Mouse (Mus musculus): ENCODE data around the gene Tmem69. TPM values are rescaled to one million over a fixed set of nuclear protein-coding genes. Genes with fewer than 3 reads are reported as not detected.

The Tmem69 gene
- polyA plus RNA-seq, 1 experiment from 2014 or later: 27.5 TPM

- no peak for ATAC-seq
- Histone ChIP-seq H3K27ac (ENCODE audit: low read length) (no peak overlapping the region), H3K4me3 (ENCODE audit: low read length) (no peak overlapping the region), H3K4me2 (ENCODE audit: low read depth, low read length) (no peak overlapping the region), H3K27me3 (replicated peaks; ENCODE audit: control insufficient read depth, insufficient read depth, low read length) (no peaks in the 10 kb centered on the region), H3K4me1 (ENCODE audit: control insufficient read depth, insufficient read depth, low read length) (no peaks in the 10 kb centered on the region), H3K9me3 (ENCODE audit: control insufficient read depth, low read length) (no peaks in the 10 kb centered on the region), H3K9ac (ENCODE audit: low read depth, low read length) (no peak overlapping the region), H3K36me3 (ENCODE audit: control insufficient read depth, insufficient read depth, low read length) (no peaks in the 10 kb centered on the region)
- 82% methylated on average over 3 of the region's 3 CpGs for WGBS
These were observed 2.7 kb downstream of the Tmem69 start for GRCm38 (mm10) chr4:116553035-116553434.

- WGBS: 87% methylated on average over 1 of the region's 1 CpGs
- Histone ChIP-seq H3K4me1 (ENCODE audit: control insufficient read depth, insufficient read depth, low read length) (no peaks in the 10 kb centered on the region), H3K4me3 (ENCODE audit: low read length) (no peak overlapping the region), H3K9ac (ENCODE audit: low read depth, low read length) (no peak overlapping the region), H3K27ac (ENCODE audit: low read length) (no peak overlapping the region), H3K4me2 (ENCODE audit: low read depth, low read length) (no peak overlapping the region), H3K36me3 (ENCODE audit: control insufficient read depth, insufficient read depth, low read length) (no peaks in the 10 kb centered on the region), H3K9me3 (ENCODE audit: control insufficient read depth, low read length) (no peaks in the 10 kb centered on the region), H3K27me3 (replicated peaks; ENCODE audit: control insufficient read depth, insufficient read depth, low read length) (no peaks in the 10 kb centered on the region)
- no peak for ATAC-seq
These were observed 5.3 kb downstream of the Tmem69 start for GRCm38 (mm10) chr4:116550432-116550831.

DNA sequence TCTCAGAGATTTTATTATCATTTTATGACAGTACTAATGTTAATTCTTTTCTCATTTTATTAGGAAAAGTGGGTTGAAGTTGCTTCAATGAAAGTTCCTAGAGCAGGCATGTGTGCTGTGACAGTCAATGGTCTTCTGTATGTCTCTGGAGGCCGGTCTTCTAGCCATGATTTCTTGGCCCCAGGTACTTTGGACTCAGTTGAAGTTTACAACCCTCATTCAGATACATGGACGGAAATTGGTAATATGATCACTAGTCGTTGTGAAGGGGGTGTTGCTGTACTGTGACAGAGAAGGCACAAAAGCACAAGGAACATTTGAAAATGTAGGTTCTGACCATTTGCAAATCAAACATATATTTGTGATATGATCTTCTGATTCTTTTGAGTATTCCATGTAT, 18.0 kb downstream of the Tmem69 start:
- H3K27me3 ChIP-seq (replicated peaks; ENCODE audit: control insufficient read depth, insufficient read depth, low read length): no peaks in the 10 kb centered on the region
- no peak overlapping the region for H3K4me2 ChIP-seq (ENCODE audit: low read depth, low read length)
- 61% methylated on average over 3 of the region's 3 CpGs for WGBS
- no peaks in the 10 kb centered on the region for H3K9me3 ChIP-seq (ENCODE audit: control insufficient read depth, low read length)
- no peak overlapping the region for H3K4me3 ChIP-seq (ENCODE audit: low read length)
- no peaks in the 10 kb centered on the region for H3K4me1 ChIP-seq (ENCODE audit: control insufficient read depth, insufficient read depth, low read length)
- H3K36me3 ChIP-seq (ENCODE audit: control insufficient read depth, insufficient read depth, low read length): no peaks in the 10 kb centered on the region
- peak; percentile 86 for ATAC-seq
- no peak overlapping the region for H3K27ac ChIP-seq (ENCODE audit: low read length)
- no peak overlapping the region for H3K9ac ChIP-seq (ENCODE audit: low read depth, low read length)

DNA sequence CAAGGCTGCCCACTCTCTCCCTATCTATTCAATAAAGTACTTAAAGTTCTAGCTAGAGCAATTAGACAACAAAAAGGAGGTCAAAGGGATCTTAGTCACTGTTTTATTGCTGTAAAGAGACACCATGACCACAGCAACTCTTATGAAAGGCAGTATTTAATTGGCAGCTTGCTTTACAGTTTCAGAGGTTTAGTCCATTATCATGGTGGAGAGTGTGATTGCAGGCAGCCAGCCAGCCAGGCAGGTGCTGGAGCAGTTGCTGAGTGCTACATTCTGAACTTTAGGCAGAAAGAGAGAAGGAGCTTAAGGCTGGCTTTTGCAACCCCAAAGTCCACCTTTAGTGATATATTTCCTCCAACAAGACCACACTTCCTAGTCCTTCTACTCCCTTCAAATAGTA, 19.4 kb downstream of the Tmem69 start:
- H3K4me3 ChIP-seq (ENCODE audit: low read length): no peak overlapping the region
- no peak overlapping the region for H3K9ac ChIP-seq (ENCODE audit: low read depth, low read length)
- ATAC-seq: peak; percentile 83
- no peak overlapping the region for H3K4me2 ChIP-seq (ENCODE audit: low read depth, low read length)
- H3K9me3 ChIP-seq (ENCODE audit: control insufficient read depth, low read length): no peaks in the 10 kb centered on the region
- H3K36me3 ChIP-seq (ENCODE audit: control insufficient read depth, insufficient read depth, low read length): no peaks in the 10 kb centered on the region
- no peaks in the 10 kb centered on the region for H3K27me3 ChIP-seq (replicated peaks; ENCODE audit: control insufficient read depth, insufficient read depth, low read length)
- H3K27ac ChIP-seq (ENCODE audit: low read length): peak overlapping the region; percentile 74
- no peaks in the 10 kb centered on the region for H3K4me1 ChIP-seq (ENCODE audit: control insufficient read depth, insufficient read depth, low read length)

- H3K27me3 ChIP-seq (replicated peaks; ENCODE audit: control insufficient read depth, insufficient read depth, low read length): no peaks in the 10 kb centered on the region
- H3K4me1 ChIP-seq (ENCODE audit: control insufficient read depth, insufficient read depth, low read length): no peaks in the 10 kb centered on the region
- no peak for ATAC-seq
- H3K9ac ChIP-seq (ENCODE audit: low read depth, low read length): no peak overlapping the region
- no peaks in the 10 kb centered on the region for H3K36me3 ChIP-seq (ENCODE audit: control insufficient read depth, insufficient read depth, low read length)
- no peak overlapping the region for H3K4me2 ChIP-seq (ENCODE audit: low read depth, low read length)
- 60% methylated on average over 2 of the region's 2 CpGs for WGBS
- no peak overlapping the region for H3K4me3 ChIP-seq (ENCODE audit: low read length)
- no peaks in the 10 kb centered on the region for H3K9me3 ChIP-seq (ENCODE audit: control insufficient read depth, low read length)
- H3K27ac ChIP-seq (ENCODE audit: low read length): no peak overlapping the region
These were observed 24.6 kb downstream of the Tmem69 start for GRCm38 (mm10) chr4:116531109-116531508.

DNA sequence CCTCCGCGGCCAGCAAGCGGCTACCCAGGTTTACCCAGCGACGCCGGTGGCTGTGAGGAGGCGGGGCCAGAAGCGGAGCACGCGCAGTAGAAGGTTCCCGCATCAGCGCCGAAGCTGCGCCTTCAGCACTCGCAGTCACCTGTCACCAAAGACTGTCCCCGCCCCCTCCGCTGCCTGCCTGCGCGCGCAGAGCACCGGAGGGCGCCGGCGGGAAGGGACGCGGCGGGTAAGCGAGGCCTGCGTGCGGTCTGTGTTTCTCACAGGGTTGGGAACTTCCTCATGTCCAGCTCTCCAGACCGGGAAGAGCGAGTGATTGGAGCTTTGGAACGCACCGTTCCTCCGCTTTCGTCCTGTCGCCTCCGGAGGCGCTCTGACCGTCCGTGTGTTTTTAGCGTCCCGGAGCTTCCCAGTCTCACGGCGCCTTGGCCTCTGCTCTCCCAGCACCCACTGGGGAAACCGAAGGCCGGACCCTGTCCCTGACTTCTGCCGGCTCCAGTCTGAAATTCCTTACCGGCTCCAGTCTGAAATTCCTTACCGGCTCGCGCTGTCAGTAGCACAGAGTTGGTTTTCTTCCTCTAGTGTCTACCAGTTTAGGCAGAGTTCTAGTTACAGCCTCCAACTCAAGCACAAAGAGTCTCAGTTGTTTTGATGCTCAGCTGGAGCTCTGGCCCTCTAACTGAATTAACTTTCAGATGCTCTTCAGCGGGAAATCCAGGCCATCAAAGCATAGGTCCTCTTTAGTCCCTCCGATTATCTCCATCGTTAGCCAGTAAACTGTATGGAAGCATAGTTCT, 48.1 kb downstream of the Tmem69 start, which contains the start of gene Ipp:
Gene Ipp (plus strand): TSS at position 125 of the 794 bp plus-strand sequence.
- H3K27me3 ChIP-seq (replicated peaks; ENCODE audit: control insufficient read depth, insufficient read depth, low read length): no peaks in the 10 kb centered on the region
- peak within 1 kb of the TSS; percentile 84 for H3K9ac ChIP-seq (ENCODE audit: low read depth, low read length)
- H3K27ac ChIP-seq (ENCODE audit: low read length): peak within 1 kb of the TSS; percentile 92
- ATAC-seq: peak; percentile 99
- H3K9me3 ChIP-seq (ENCODE audit: control insufficient read depth, low read length): no peaks in the 10 kb centered on the region
- H3K4me1 ChIP-seq (ENCODE audit: control insufficient read depth, insufficient read depth, low read length): peaks cover 14% of the 10 kb centered on the region
- H3K4me3 ChIP-seq (ENCODE audit: low read length): peak within 1 kb of the TSS; percentile 58
- under 1% methylated on average over 53 of the region's 55 CpGs for WGBS
- peak within 1 kb of the TSS; percentile 79 for H3K4me2 ChIP-seq (ENCODE audit: low read depth, low read length)
- H3K36me3 ChIP-seq (ENCODE audit: control insufficient read depth, insufficient read depth, low read length): no peaks in the 10 kb centered on the region

DNA sequence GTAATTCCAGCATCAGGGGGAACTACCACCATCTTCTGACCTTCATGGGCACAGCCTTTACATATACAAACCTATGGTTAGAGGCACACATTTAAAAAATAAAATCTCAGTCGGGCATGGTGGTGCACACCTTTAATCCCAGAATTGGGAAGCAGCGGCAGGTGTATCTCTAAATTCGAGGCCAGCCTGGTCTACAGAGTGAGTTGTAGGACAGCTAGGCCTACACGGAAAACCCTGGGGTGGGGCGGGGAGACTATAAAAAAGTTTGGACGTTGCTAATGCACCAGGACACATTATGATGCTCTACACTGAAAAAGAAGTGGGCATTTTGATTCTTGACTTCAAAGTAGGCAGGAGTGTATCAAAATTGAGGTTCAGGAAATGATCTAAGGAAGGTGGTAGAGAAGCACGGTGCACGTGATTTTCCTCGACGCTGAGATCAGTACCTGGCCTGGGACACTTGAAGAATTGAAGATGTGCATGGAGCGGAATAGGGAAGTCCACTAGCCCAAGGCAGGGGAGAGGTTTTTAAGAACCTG, 48.8 kb downstream of the Tmem69 start:
- H3K9me3 ChIP-seq (ENCODE audit: control insufficient read depth, low read length): no peaks in the 10 kb centered on the region
- no peaks in the 10 kb centered on the region for H3K36me3 ChIP-seq (ENCODE audit: control insufficient read depth, insufficient read depth, low read length)
- H3K4me1 ChIP-seq (ENCODE audit: control insufficient read depth, insufficient read depth, low read length): peaks cover 14% of the 10 kb centered on the region
- H3K9ac ChIP-seq (ENCODE audit: low read depth, low read length): peak overlapping the region; percentile 84
- peak overlapping the region; percentile 58 for H3K4me3 ChIP-seq (ENCODE audit: low read length)
- H3K4me2 ChIP-seq (ENCODE audit: low read depth, low read length): peak overlapping the region; percentile 79
- no peaks in the 10 kb centered on the region for H3K27me3 ChIP-seq (replicated peaks; ENCODE audit: control insufficient read depth, insufficient read depth, low read length)
- peak overlapping the region; percentile 92 for H3K27ac ChIP-seq (ENCODE audit: low read length)
- ATAC-seq: peak; percentile 27
- 25% methylated on average over 11 of the region's 11 CpGs for WGBS

Other genes starting within 250 kb of the Tmem69 start
- gene Mast2, start 91.8 kb downstream of the Tmem69 start, polyA plus RNA-seq (2015; fragmentation: Nextera tagmentation; extraction: Ambion mirVana): 6.4 and 7.5 TPM in 2 replicates
- gene Ipp, start 48.4 kb downstream of the Tmem69 start, polyA plus RNA-seq (2015; fragmentation: Nextera tagmentation; extraction: Ambion mirVana): 15.6 and 16.5 TPM in 2 replicates
- gene Gpbp1l1, start 1.7 kb upstream of the Tmem69 start, polyA plus RNA-seq (2015; fragmentation: Nextera tagmentation; extraction: Ambion mirVana): 29.7 and 31.3 TPM in 2 replicates
- 6.1 and 6.4 TPM in 2 replicates for gene Ccdc17, start 40.7 kb upstream of the Tmem69 start, polyA plus RNA-seq (2015; fragmentation: Nextera tagmentation; extraction: Ambion mirVana)
- 74.0 and 89.8 TPM in 2 replicates for gene Nasp, start 72.0 kb upstream of the Tmem69 start, polyA plus RNA-seq (2015; fragmentation: Nextera tagmentation; extraction: Ambion mirVana)
- 928 and 934 TPM in 2 replicates for gene Akr1a1, start 95.7 kb upstream of the Tmem69 start, polyA plus RNA-seq (2015; fragmentation: Nextera tagmentation; extraction: Ambion mirVana)
- gene Prdx1, start 129.6 kb upstream of the Tmem69 start, polyA plus RNA-seq (2015; fragmentation: Nextera tagmentation; extraction: Ambion mirVana): 1,384 and 1,485 TPM in 2 replicates
- gene Mmachc, start 152.5 kb upstream of the Tmem69 start, polyA plus RNA-seq (2015; fragmentation: Nextera tagmentation; extraction: Ambion mirVana): 20.7 and 22.7 TPM in 2 replicates
- 21.3 and 22.6 TPM in 2 replicates for gene Ccdc163, start 152.6 kb upstream of the Tmem69 start, polyA plus RNA-seq (2015; fragmentation: Nextera tagmentation; extraction: Ambion mirVana)
- 10.4 and 11.6 TPM in 2 replicates for gene Tesk2, start 165.0 kb upstream of the Tmem69 start, polyA plus RNA-seq (2015; fragmentation: Nextera tagmentation; extraction: Ambion mirVana)

All from intestine, embryonic 16.5 days (tissue).